Mouse (Mus musculus) cortical plate, adult 2 months (tissue): ENCODE results near the gene Cacna2d2. TPM values are rescaled to one million over a fixed set of nuclear protein-coding genes. Genes with fewer than 3 reads are reported as not detected.

Source experiments
- H3K27ac ChIP-seq: fragments of 200-500 bp; 2 replicates; pipeline ENCODE4 v1.5.1; 2012; ENCODE audit warnings: low read length, control low read depth, inconsistent platforms; ENCODE audit not compliant: insufficient read depth
- H3K4me1 ChIP-seq: fragments of 200-500 bp; 2 replicates; pipeline ENCODE4 v1.6.1; 2011; ENCODE audit warnings: low read length; ENCODE audit not compliant: control insufficient read depth, insufficient read depth
- H3K4me3 ChIP-seq: fragments of 200-500 bp; 2 replicates; pipeline ENCODE4 v1.5.1; 2011; ENCODE audit warnings: mild to moderate bottlenecking, low read length, control low read depth; ENCODE audit not compliant: insufficient read depth
- CTCF ChIP-seq: fragments of 200-500 bp; IDR thresholded peaks from 2 replicates; pipeline ENCODE4 v1.5.1; 2011; ENCODE audit warnings: mild to moderate bottlenecking, control low read depth, low read length; ENCODE audit not compliant: insufficient read depth; ENCODE audit errors: extremely low read depth
- POLR2A ChIP-seq: fragments of 200-500 bp; IDR thresholded peaks from 2 replicates; pipeline ENCODE4 v1.6.1; 2011; ENCODE audit warnings: mild to moderate bottlenecking, low read length, control low read depth; ENCODE audit not compliant: insufficient read depth; ENCODE audit errors: extremely low read depth
- polyA plus RNA-seq: library from polyadenylated mRNA; depleted of rRNA; stranded (reverse); fragments of >200 nt; gene quantifications from 2 replicates; pipeline ENCODE4 v1.2.3, GENCODE M21; 2012

Cacna2d2 gene
- polyA plus RNA-seq, 1 experiment, result 32.9 TPM

DNA sequence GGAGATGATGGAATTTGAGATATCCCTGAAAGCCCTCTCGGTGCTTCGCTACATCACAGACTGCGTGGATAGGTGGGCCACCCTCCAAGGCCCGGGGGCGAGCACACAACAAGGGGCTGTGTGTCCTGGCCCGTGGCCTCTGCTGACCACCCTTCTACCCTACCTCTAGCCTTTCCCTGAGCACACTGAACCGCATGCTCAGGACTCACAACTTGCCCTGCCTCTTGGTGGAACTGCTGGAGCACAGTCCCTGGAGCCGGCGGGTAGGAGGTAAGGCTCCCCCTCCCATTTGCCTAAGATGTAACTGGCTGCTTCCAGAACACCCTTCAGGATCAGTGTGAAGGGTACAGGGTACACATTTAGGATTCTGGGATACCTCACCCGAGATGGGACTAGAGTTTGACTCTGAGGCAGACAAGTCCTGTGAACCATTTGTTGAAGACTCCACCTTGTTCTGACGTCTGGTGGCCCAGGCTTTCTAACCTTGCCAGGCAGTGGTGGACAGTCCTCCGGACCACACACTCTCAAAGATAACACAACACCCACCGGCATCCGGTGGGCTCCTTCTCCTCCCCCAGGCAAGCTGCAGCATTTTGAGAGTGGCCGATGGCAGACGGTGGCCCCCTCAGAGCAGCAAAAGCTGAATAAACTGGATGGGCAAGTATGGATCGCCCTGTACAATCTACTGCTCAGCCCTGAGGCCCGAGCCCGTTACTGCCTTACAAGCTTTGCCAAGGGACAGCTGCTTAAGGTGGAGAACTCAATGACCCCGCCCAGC, 150.1 kb downstream of the Cacna2d2 start:
- H3K4me1 ChIP-seq, result peaks cover 1% of the 10 kb centered on the region; the same call in 1 of the 2 replicates
- TF ChIP-seq CTCF (no peak), POLR2A (no peak)
- no peak overlapping the region for H3K4me3 ChIP-seq

DNA sequence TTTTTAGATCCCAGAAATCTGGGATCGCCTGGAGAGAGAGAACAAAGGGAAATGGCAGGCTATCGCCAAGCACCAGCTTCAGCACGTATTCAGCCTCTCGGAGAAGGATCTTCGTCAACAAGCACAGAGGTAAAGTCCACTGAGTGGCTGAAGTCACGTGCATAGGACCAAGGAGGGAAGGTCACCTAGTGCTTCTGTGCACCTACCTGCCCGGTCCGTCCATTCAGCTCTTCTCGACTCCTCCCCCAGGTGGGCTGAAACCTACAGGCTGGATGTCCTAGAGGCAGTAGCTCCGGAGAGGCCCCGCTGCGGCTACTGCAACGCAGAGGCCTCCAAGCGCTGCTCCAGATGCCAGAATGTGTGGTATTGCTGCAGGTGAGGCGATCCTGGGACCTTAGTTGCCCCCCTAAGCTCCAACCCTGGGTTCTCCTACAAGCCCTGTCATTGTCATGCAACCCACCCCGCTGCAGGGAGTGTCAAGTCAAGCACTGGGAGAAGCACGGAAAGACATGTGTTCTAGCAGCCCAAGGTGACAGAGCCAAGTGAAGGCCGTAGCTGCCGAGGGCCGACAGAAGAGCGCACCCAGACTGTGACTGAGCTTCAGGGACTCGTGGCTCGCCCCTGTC, 151.2 kb downstream of the Cacna2d2 start:
- Histone ChIP-seq H3K4me3 (no peak overlapping the region), H3K27ac (no peak overlapping the region), H3K4me1 (peaks cover 1% of the 10 kb centered on the region; the same call in 1 of the 2 replicates)
- TF ChIP-seq CTCF (no peak), POLR2A (no peak)

More for the DNA sequence above, 150.1 kb downstream of the Cacna2d2 start:
- H3K27ac ChIP-seq, result no peak overlapping the region

DNA sequence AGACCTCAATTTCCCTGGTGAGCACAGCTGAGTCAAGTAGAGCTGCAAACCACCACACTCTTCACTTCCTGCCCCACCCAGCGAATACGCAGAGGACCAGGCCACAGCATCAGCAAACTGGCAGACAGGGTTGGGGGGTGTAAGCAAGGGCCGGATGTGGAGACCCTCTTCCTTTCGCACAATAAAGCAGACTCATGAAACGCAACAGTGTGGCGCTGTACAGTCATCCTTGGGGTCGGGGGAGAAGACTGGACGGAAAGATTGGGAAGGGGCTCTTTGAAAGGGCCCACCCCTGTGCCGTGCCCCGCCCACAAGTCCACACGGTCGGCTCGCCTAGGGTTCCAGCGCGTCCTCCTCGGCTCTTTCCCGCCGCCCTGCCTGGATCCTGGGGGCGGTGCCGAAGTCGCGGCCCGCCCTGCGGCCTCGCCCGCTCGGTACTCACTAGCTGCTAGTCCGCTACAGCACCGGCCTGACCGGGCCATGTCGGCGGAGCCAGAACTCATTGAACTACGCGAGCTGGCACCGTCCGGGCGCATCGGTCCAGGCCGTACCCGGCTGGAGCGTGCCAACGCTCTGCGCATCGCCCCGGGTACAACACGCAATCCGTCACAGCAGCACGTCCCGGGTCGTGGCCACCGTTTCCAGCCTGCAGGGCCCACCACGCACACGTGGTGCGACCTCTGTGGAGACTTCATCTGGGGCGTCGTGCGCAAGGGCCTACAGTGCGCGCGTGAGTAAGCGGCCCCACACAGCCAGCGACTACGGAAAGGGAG, 151.9 kb downstream of the Cacna2d2 start, which contains the start of gene Rassf1:
Rassf1 (plus strand) TSS at position 439 of the 773 bp plus-strand sequence.
- Histone ChIP-seq H3K27ac (no peak within 1 kb of the TSS), H3K4me1 (peaks cover 1% of the 10 kb centered on the region; the same call in 1 of the 2 replicates)

DNA sequence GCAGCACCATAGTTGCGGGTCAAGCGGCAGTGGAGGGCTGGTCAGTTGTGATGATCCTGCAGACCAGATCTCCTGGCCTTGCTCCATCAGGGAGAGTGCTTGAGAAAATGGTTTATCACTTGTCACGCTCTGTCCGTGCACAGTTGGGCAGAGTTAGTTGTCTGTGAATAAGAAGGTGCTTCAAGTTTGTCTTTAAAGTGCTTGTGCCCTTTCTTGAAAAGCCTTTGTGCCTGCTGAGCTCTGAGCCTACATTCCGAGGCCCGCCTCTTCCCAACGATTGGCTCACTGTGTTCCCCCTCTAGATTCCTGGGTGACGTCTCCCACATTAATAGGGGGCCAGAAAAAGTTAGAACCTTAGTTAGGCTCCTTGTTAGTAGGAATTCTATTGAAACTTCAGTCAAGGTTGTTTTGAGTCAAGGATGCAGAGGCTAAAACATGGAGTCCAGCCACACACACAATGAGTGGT, 152.5 kb downstream of the Cacna2d2 start:
- Histone ChIP-seq H3K27ac (no peak overlapping the region), H3K4me3 (peak overlapping the region; percentile 6; the same call in 1 of the 2 replicates), H3K4me1 (peaks cover 1% of the 10 kb centered on the region; the same call in 1 of the 2 replicates)
- TF ChIP-seq CTCF (no peak), POLR2A (no peak)

More for the DNA sequence above, 151.9 kb downstream of the Cacna2d2 start, which contains the start of gene Rassf1:
- H3K4me3 ChIP-seq, result peak within 1 kb of the TSS; percentile 6; the same call in 1 of the 2 replicates
- TF ChIP-seq CTCF, result no peak
- no peak for TF ChIP-seq POLR2A

DNA sequence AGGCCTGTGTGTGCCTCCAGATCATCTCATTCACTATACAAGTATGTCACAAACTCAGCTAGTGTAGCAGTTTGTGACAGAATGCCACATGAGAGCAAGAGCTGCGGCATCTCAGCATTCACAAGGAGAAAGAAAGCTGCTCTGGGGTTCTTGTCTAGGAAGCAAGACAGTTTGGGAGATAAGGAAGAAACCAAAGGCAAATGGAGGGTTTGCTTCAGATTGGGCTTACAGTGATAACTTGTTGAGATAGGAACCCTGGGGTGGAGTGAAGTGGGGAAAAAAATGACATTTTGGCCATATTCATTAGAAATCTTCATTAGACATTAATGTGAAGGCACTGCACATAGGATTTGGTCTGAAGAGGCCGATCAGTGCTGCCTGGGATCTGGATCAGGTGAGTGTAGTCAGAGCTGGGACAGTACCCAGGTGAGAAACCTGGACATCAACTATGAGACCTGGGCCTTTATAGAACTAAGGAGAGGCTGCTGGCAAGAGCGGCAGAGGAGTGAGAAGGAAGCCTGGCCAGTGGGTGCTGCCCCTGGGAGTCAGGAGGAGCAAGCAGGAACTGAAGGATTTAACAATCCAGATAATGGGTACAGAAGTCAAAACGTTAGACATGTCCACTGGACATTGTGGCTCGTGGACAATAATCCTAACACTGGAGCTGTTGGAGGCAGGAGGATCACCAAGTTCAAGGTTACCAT, 153.4 kb downstream of the Cacna2d2 start:
- H3K27ac ChIP-seq, result no peak overlapping the region
- no peak for TF ChIP-seq CTCF
- TF ChIP-seq POLR2A, result no peak
- no peak overlapping the region for H3K4me3 ChIP-seq
- H3K4me1 ChIP-seq, result peaks cover 1% of the 10 kb centered on the region; the same call in 1 of the 2 replicates

DNA sequence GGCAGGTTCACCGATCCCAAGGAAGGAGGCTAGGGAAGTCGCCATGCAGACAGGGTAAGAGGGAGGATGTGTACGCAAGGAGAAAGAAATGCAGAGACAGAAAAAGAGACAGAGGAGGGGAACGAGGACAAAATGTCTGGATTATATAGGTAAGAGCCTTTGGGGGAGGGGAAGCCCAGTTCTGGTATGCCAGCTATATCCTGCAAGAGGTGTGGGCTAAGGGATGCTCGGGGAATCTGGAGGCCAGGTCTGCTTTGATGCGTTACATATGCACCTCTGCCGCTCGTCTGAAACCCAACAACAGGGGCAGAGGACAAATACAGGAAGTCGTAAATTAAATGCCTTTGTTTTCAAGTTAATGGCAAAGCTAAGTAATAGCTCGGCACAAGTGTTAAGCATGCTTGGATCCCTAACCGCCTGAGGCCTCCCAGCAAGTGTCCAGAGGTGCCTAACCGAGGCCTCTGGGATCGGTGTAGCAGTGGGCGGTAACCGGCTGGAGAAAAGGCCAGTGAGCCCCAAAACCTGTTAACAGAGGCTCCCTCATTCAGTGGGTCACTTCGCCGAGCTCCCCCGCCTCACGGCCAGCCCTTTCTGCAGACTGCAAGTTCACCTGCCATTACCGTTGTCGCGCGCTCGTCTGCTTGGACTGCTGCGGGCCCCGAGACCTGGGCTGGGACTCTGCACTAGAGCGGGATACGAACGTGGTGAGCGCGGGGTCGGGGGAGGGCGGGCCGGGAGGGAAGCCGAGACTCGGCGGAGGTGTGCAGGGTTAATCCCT, 154.3 kb downstream of the Cacna2d2 start:
- peaks cover 1% of the 10 kb centered on the region; the same call in 1 of the 2 replicates for H3K4me1 ChIP-seq
- TF ChIP-seq POLR2A (no peak), CTCF (no peak)
- peak overlapping the region; percentile 66 for H3K4me3 ChIP-seq
- no peak overlapping the region for H3K27ac ChIP-seq

DNA sequence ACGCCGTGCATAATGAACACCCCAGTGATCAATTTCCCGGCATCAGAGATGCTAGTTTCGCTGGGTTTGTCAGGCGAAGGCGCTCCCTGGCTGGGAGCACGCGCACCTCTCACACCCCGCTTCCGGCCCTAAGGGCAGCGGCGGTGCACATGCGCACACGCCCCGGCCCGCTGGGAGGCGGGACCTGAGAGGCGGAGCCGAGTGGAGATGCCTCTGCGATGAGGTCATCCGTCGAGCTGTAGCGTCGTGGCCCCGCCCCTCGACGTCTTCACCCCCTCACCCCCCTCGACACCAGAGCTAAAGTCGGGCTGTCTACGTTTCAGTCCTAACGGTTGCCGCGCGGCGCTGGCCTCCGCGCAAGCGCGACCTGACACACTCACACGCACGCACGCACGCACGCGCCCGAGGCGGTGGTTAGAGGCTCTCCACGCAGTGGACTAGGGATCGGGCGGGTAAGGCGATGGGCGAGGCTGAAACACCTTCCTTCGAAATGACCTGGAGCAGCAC, 155.0 kb downstream of the Cacna2d2 start:
- Histone ChIP-seq H3K4me1 (peaks cover 1% of the 10 kb centered on the region; the same call in 1 of the 2 replicates), H3K4me3 (peak overlapping the region; percentile 66), H3K27ac (peak overlapping the region; percentile 61)
- peak; percentile 90 for TF ChIP-seq POLR2A
- no peak for TF ChIP-seq CTCF

DNA sequence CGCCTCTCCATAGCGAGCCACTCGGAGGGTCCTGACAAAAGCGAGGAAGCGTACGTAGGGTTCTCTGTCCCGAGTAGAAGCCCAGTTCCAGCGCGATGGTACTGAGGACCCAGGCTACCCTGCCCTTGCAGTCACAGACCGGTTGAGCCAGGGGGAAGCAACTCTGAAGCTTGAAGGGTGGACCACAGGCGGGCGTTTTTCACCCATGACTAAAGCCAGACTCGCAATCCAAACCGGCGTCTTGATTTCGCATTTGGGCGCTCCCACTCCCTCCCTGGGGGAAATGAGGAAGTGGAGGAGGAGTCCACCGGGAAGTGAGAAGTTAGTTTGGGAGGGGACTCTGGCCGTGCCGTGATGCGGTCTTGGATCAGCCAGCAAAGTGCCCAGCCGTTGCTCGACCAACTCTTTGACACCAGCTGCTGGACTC, 155.6 kb downstream of the Cacna2d2 start:
- TF ChIP-seq POLR2A (no peak), CTCF (no peak)
- H3K4me3 ChIP-seq, result peak overlapping the region; percentile 66
- H3K27ac ChIP-seq, result peak overlapping the region; percentile 61; the same call in 1 of the 2 replicates
- peaks cover 1% of the 10 kb centered on the region; the same call in 1 of the 2 replicates for H3K4me1 ChIP-seq
